ENCODE assay signal across 15 mouse cellular contexts in genomic region chr9:54439015-54439414, GRCm38 (mm10).
"Had no signal": no experiment of that assay in that cellular context is flagged by ENCODE, and none has a peak within 500 bp of the region (broad histone marks: within the 10 kb centered on the region; RNA-seq: fewer than 3 reads in every experiment).

No protein-coding gene starts in this region.

- DNase-seq: gastrocnemius, postnatal 36 days; heart, adult 11 months; heart, adult 2 months; kidney, adult 11 months; layer of hippocampus, adult 9-11 months had no signal

- H3K4me1 ChIP-seq: heart, embryonic 13.5 days; heart, embryonic 15.5 days; hindbrain, embryonic 13.5 days; hindbrain, embryonic 15.5 days; kidney, embryonic 15.5 days; limb, embryonic 13.5 days; limb, embryonic 15.5 days; liver, embryonic 12.5 days had no signal

- ATAC-seq: hindbrain, postnatal 0 days; intestine, embryonic 16.5 days; liver, embryonic 12.5 days had no signal

- H3K27me3 ChIP-seq: heart, embryonic 13.5 days; heart, embryonic 15.5 days; hindbrain, embryonic 13.5 days; hindbrain, embryonic 15.5 days; kidney, embryonic 15.5 days; limb, embryonic 13.5 days; limb, embryonic 15.5 days; liver, embryonic 12.5 days had no signal

- H3K4me3 ChIP-seq: heart, adult 2 months; heart, embryonic 13.5 days; heart, embryonic 15.5 days; hindbrain, embryonic 13.5 days; hindbrain, embryonic 15.5 days; kidney, embryonic 15.5 days; limb, embryonic 13.5 days; limb, embryonic 15.5 days; liver, embryonic 12.5 days had no signal

- H3K36me3 ChIP-seq: heart, embryonic 13.5 days; heart, embryonic 15.5 days; kidney, embryonic 15.5 days; limb, embryonic 13.5 days; limb, embryonic 15.5 days; liver, embryonic 12.5 days had no signal

- H3K9me3 ChIP-seq: heart, embryonic 13.5 days; heart, embryonic 15.5 days; hindbrain, embryonic 13.5 days; hindbrain, embryonic 15.5 days; kidney, embryonic 15.5 days; limb, embryonic 13.5 days; limb, embryonic 15.5 days; liver, embryonic 12.5 days had no signal
